Mouse (Mus musculus): ENCODE data around the gene Cep97. TPM values are rescaled to one million over a fixed set of nuclear protein-coding genes. Genes with fewer than 3 reads are reported as not detected.

Gene Cep97
- 4.6 TPM for polyA plus RNA-seq (2012; fragmentation: generic; extraction: Trizol)

DNA sequence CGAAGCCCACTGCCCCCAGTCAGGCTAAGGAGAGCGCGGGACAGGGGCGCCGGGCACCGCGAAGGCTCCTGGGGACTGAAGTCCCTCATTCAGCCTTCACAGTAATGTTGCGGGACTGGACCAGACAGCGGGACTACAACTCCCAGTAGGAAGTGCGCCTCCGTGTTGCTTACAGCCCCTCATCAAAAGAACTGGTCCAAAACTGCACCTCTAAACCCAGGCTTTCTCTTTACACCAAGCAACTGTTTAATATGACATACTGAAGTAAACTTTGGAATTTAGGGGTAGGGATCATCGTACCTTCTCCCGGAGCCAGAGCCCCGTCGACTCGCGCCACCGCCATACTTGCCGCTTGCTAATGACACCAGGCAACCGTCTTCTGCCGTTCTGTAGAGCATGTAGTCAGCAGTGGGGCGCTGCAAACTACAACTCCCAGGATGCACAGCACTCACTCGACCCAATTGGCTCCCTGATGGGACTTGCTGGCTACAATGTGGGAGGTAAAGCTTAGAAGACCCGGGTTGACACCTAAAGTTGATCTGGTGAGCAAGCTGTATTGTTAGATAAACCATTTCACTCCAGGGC, at the start of gene Cep97:
TSS of gene Cep97 (minus strand) at position 403 of the 585 bp plus-strand sequence.
- TF ChIP-seq POLR2AphosphoS2 (IDR thresholded peaks at IDR 0.05; ENCODE audit: insufficient read length, low read depth), result peak; percentile 61
- TF ChIP-seq POLR2A (IDR thresholded peaks at IDR 0.05; ENCODE audit: insufficient read length, low read depth), result peak; percentile 80
- TF ChIP-seq REST (IDR thresholded peaks at IDR 0.05; ENCODE audit: insufficient read depth, insufficient read length), result no peak
- no peaks in the 10 kb centered on the region for H3K36me3 ChIP-seq (ENCODE audit: control insufficient read depth, insufficient read depth)
- peak within 1 kb of the TSS; percentile 89 for H3K4me2 ChIP-seq (ENCODE audit: low read depth)
- H3ac ChIP-seq (ENCODE audit: control insufficient read depth, insufficient read length), result no peak within 1 kb of the TSS
- peak within 1 kb of the TSS; percentile 94 for H3K4me3 ChIP-seq
- H3K79me2 ChIP-seq (ENCODE audit: control insufficient read depth, insufficient read depth), result no peaks in the 10 kb centered on the region
- H3K27me3 ChIP-seq (ENCODE audit: control insufficient read depth, insufficient read depth, insufficient read length), result no peaks in the 10 kb centered on the region

GRCm38 (mm10) chr16:55974903-55975285, 40.2 kb upstream of the Cep97 start:
- peak overlapping the region; percentile 81 for H3ac ChIP-seq (ENCODE audit: control insufficient read depth, insufficient read length)
- TF ChIP-seq REST (IDR thresholded peaks at IDR 0.05; ENCODE audit: insufficient read depth, insufficient read length) (no peak), USF1 (IDR thresholded peaks at IDR 0.05; ENCODE audit: low read depth) (peak; percentile 30)
- H3K4me3 ChIP-seq, result peak overlapping the region; percentile 49
- H3K79me2 ChIP-seq (ENCODE audit: control insufficient read depth, insufficient read depth), result peaks cover 65% of the 10 kb centered on the region
- H3K27me3 ChIP-seq (ENCODE audit: control insufficient read depth, insufficient read depth, insufficient read length), result no peaks in the 10 kb centered on the region
- H3K4me2 ChIP-seq (ENCODE audit: low read depth), result peak overlapping the region; percentile 93
- peaks cover 18% of the 10 kb centered on the region for H3K36me3 ChIP-seq (ENCODE audit: control insufficient read depth, insufficient read depth)

DNA sequence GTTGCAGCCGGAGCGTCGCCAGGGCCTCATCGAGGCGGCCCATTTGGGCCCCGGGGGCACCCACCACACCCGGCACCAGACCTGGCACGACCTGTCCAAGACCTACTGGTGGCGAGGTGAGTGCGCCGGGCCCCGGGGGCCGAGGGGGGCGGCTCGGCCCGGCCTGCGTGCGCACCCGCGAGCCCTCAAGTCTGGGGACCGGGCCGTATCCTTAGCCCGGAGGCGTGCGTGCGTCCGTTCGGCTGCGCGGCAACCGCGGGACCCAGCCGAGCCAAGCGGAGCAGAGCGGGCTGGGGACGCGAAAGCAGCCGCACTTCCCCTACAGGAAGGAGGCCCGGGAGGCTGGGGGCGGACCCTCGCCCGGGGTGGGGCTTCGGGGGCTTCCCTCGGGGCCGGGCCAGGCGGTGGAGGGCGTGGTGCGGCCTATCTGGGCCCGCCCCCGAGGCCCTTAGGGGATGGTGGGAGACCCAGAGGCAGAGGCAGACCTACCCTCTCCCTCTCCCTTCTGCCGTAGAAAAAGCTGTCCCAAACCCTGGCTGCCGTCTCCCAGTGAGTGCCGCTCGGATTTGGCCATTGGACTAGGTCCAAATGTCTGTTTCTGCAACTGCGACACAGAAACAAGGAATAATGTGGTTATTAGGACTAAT, 39.7 kb upstream of the Cep97 start:
- H3K4me3 ChIP-seq, result peak overlapping the region; percentile 49
- peak overlapping the region; percentile 81 for H3ac ChIP-seq (ENCODE audit: control insufficient read depth, insufficient read length)
- peaks cover 23% of the 10 kb centered on the region for H3K36me3 ChIP-seq (ENCODE audit: control insufficient read depth, insufficient read depth)
- peaks cover 64% of the 10 kb centered on the region for H3K79me2 ChIP-seq (ENCODE audit: control insufficient read depth, insufficient read depth)
- TF ChIP-seq TCF12 (IDR thresholded peaks at IDR 0.05; ENCODE audit: insufficient read depth, poor library complexity, severe bottlenecking) (no peak), MAX (IDR thresholded peaks at IDR 0.05; ENCODE audit: low read depth) (no peak), POLR2AphosphoS2 (IDR thresholded peaks at IDR 0.05; ENCODE audit: insufficient read length, low read depth) (peak; percentile 71), SRF (IDR thresholded peaks at IDR 0.05; ENCODE audit: control insufficient read depth, insufficient read length, low read depth) (no peak), MYOD1 (IDR thresholded peaks at IDR 0.05; ENCODE audit: control insufficient read depth in 1 of 3, insufficient read length in 2 of 3, low read depth in 2 of 3) (peak in 1 of 3 experiments; percentile 23), USF1 (IDR thresholded peaks at IDR 0.05; ENCODE audit: low read depth) (no peak), POLR2A (IDR thresholded peaks at IDR 0.05; ENCODE audit: insufficient read length, low read depth) (peak; percentile 83), CEBPB (IDR thresholded peaks at IDR 0.05; ENCODE audit: insufficient read depth, poor library complexity, severe bottlenecking) (no peak)
- H3K27me3 ChIP-seq (ENCODE audit: control insufficient read depth, insufficient read depth, insufficient read length), result no peaks in the 10 kb centered on the region
- H3K4me2 ChIP-seq (ENCODE audit: low read depth), result peak overlapping the region; percentile 93

- peak within 1 kb of the TSS; percentile 93 for H3K4me2 ChIP-seq (ENCODE audit: low read depth)
- H3K79me2 ChIP-seq (ENCODE audit: control insufficient read depth, insufficient read depth), result peaks cover 62% of the 10 kb centered on the region
- H3K4me3 ChIP-seq, result peak within 1 kb of the TSS; percentile 49
- H3ac ChIP-seq (ENCODE audit: control insufficient read depth, insufficient read length), result peak within 1 kb of the TSS; percentile 81
- TF ChIP-seq SRF (IDR thresholded peaks at IDR 0.05; ENCODE audit: control insufficient read depth, insufficient read length, low read depth), result peak; percentile 58
- TF ChIP-seq MAX (IDR thresholded peaks at IDR 0.05; ENCODE audit: low read depth), result no peak
- TF ChIP-seq TCF12 (IDR thresholded peaks at IDR 0.05; ENCODE audit: insufficient read depth, poor library complexity, severe bottlenecking), result no peak
- TF ChIP-seq MYOG (IDR thresholded peaks at IDR 0.05; ENCODE audit: control insufficient read depth in 1 of 3, insufficient read depth in 1 of 3, insufficient read length in 2 of 3, low read depth in 2 of 3), result peak in 1 of 3 experiments; percentile 2
- no peak for TF ChIP-seq E2F4 (IDR thresholded peaks at IDR 0.05; ENCODE audit: insufficient read depth)
- TF ChIP-seq POLR2A (IDR thresholded peaks at IDR 0.05; ENCODE audit: insufficient read length, low read depth), result peak; percentile 81
- no peak for TF ChIP-seq TCF3 (IDR thresholded peaks at IDR 0.05; ENCODE audit: insufficient read length, low read depth)
- TF ChIP-seq POLR2AphosphoS2 (IDR thresholded peaks at IDR 0.05; ENCODE audit: insufficient read length, low read depth), result peak; percentile 100
- peak in 1 of 3 experiments; percentile 38 for TF ChIP-seq MYOD1 (IDR thresholded peaks at IDR 0.05; ENCODE audit: control insufficient read depth in 1 of 3, insufficient read length in 2 of 3, low read depth in 2 of 3)
- TF ChIP-seq CEBPB (IDR thresholded peaks at IDR 0.05; ENCODE audit: insufficient read depth, poor library complexity, severe bottlenecking), result no peak
- peak; percentile 30 for TF ChIP-seq USF1 (IDR thresholded peaks at IDR 0.05; ENCODE audit: low read depth)
- no peak for TF ChIP-seq REST (IDR thresholded peaks at IDR 0.05; ENCODE audit: insufficient read depth, insufficient read length)
- no peaks in the 10 kb centered on the region for H3K27me3 ChIP-seq (ENCODE audit: control insufficient read depth, insufficient read depth, insufficient read length)
- peaks cover 24% of the 10 kb centered on the region for H3K36me3 ChIP-seq (ENCODE audit: control insufficient read depth, insufficient read depth)
Observed at GRCm38 (mm10) chr16:55973431-55974255, 39.0 kb upstream of the Cep97 start, which contains the start of gene Zbtb11. Gene Zbtb11 (plus strand): TSS chr16:55973883.

Measured in myocyte (in vitro differentiated cells).